Mouse (Mus musculus) 3134 (cell line): ENCODE measurements at regions not wholly inside any gene's neighbourhood (a gene's known extent, or its start where the extent isn't known, plus 50 kb on each side); places are given as distances from the start of the nearest gene placed in this dataset.

ENCODE experiments used
- DNase-seq: peaks from one replicate; pipeline ENCODE4 v3.0.0-alpha.2; 2011; ENCODE audit warnings: low spot score; ENCODE audit not compliant: insufficient read length; ENCODE audit errors: extremely low read depth

DNA sequence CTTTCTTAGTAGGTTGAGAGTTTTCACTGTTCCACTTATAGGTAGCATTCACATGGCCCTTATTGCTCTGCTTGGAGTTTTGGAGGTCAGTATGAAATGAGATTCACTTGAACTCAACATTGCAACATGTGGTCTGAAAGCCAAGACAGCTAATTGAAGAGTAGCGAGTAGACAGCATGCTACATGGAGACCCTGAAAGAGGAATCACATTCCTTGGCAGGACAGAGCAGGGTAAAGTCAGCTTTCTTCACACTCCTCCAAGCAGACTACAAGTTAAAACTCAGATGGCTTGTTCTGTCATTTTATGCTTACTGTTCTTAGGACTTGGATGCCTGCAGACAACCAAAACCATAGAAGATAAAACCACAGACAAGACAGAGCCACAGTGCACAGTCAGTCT is 91.1 kb upstream of the Rnd3 start:
- no peak for DNase-seq

DNA sequence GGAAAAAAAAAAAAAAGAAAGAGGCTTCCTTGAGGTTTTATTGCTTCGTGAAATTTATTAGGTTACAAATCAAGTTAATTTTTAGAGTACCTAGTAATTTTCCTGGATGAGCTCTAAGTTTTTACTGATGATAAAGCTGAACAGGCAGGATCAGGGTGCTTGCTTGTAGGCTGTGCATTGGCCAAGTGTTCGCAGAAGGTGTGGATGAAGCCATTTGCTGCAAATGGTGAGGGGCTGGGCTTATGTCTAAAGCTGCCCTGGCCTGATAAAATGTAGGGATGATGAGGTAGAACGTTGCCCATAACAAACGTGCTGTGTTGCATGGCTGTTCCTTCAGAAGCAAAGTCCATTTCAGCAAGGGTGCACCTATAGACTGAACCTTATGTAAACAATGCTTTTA is 90.1 kb upstream of the Rnd3 start:
- no peak for DNase-seq

DNA sequence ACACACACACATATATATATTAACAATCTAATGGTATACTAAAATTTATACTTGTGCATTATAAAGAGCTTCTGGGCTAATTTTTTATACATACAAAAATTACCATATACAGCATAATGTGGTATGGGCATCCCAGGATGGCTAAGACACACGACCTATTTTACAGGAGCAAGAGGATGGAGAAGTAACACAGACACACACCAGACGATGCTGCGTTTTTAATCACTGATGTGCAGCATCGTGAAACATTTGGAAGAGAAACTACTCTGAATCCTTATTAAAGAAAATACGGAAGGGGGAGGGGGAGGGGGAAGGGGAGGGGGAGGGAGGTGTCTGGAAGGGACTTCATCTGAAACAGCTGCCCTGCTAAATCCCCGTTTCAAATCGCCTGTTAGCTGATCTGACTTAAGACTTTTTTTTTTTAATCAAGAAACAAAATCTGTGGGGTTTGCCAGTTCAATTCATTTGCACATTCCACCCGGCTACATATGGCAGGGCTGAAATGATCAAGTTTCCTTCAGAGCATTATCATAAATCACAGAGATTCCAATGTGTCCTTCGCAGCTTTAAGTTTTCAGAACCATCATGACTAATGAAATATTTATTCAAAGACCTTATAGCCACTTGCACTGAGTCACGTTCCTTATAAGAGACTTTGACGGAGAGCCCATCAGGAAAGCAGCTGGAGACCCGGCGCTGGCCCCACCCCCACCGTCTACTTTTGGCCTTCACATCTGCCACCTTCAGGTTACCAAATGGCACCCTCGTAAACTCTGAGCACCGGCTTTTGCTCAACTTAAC is 89.4 kb upstream of the Rnd3 start:
- DNase-seq, result peak; percentile 15

DNA sequence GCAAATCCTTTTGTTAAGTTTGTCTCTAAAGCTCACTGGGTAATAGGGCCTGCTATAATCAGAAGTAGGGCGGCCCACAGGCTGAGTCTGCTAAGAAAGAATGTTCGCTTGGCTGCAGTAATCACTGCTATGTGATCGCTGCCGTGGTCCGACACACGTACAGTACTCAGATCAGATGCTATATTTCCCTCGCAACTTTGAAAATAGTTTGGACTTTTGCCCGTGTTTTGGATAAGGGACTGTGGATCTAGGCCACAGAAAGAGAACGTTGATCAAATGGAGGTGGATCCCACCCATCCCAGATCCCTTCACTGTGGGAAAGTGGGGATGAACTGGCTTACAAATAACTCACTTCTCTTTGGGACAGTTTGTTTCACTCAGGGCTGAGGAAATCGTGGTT is 88.5 kb upstream of the Rnd3 start:
- no peak for DNase-seq

DNA sequence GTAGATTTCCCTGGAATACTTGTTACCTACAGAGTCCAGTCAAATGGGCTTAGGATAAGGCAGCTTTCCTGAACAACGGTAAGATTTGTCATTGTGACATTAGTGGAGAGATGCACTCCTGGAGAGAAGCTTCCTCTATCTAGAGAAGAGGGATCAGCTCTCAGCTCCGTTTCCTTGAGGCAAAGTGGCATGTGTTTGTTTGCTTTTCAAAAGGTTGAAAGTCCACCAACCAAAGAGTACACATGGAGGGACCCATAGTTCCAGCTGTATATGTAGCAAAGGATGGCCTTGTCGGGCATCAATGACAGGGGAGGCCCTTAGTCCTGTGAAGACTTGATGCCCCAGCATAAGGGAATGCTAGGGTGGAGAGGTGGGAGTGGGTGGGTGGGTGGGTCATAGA is 87.9 kb upstream of the Rnd3 start:
- no peak for DNase-seq

DNA sequence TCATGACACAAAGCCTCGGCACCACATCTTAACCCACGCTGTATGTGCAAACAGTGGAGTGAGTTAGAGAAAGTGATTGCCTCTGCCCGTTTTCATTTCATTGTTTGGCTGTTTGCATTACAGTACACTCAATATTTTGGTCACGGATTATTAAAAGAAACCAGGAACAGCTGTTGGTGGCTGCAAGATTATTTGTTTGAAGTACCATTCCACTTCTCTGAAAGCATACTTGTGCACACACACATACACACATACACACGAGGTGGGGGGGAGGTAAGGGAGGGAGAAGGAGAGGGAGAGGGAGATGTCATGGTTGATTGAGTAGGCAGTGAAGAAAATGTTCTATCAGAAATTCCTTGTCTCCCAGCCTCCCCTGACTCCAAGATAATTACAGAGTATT is 85.5 kb upstream of the Rnd3 start:
- DNase-seq, result no peak

DNA sequence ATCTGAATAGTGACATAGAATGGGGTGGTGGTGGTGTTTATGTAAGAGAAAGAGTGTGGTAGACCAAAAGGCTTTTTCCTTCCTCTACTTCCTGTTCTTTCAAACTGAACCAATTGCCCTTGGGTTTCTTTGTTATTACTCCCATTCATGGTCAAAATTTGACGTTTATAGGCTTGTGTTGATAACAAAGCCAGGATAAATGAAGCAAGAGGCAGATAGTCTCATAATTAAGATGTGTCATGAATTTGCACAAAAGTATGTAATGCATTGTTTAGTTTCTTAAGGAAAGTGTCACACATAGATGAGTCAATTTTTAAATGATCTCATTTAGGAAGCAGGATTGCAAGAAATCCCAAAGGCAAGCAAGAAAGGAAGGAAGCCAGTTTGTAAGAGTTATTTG is 73.9 kb upstream of the Rnd3 start:
- DNase-seq, result no peak

DNA sequence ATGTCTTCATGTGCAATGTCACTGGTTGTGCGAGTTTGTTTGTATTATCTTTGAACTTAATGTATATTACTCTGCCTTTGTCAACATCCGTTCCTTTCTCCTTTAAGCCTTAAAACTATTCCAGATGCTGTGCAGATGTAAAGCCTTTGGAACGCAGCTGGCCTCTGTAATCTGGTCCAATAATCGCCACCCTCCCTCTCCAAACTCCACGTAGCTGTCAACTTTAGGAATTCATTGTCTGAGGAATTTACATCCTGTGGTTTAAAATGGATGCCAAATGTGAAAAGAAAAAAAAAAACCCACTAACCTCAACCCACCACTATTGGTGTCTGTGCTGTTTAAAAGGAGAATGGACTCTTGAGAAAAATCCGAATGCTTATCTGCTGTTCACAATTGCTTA is 70.8 kb upstream of the Rnd3 start:
- DNase-seq, result peak; percentile 9

DNA sequence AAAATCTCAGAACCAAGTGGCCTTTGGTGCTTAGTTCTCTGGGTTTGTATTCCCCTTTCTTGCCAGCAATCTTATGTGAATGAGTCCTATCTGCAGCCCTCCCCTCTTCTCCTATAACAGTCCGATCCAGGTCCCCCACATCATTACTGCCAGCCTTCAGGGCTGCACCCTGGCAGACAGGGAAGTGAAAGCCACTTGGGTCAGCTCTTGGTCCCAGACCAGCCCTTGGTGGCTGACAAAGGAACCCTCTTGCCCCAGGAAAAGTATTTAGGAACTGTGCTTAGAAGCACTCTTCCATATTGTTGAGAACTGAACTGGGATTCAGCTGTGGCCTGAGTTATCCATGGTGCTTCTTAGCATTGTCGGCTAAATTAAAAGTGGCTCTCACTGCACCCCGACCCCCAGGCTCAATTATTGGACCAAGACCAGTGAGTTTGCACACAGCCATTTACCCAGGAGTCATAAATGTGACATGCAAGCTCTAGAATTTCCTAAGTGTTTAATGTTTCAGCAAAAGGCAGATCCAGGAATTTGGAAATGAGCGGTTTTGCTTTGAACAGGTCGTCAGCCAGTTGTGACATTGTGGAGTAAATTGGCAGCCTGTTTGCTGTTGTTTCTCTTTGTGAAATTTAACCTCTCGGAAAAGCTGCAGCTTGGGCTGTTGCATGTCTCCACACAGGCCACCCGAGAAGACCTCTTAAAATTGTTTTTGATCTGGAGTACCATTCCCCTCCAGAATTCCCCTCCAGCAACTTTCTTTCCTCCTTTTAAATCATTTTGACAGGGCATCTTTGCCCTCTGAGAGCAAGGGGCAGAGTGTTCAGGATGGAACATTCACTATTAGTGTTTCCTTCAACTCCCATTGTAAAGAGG is 58.5 kb upstream of the Rnd3 start:
- no peak for DNase-seq

DNA sequence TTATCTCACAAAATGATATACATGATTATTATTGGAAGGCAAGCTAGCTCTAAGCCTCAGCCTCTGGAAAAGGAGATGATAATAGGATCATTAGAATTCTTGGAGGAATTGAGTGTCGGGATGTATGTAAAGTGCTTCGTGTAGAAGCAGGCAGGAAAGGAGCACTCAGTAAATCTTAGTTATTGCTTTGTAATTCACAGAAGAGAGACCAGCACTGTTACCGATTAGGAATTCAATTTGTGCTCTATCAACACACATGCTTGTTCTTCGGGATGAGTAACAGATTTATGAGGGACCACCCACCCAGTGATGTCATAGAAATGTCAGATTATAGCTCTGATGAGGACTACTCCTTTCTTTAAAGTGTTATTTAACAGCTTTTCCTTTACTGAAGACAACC is 57.4 kb upstream of the Rnd3 start:
- no peak for DNase-seq
